Mouse (Mus musculus) heart, embryonic 10.5 days (tissue): ENCODE results near the gene Bcar3. TPM values are rescaled to one million over a fixed set of nuclear protein-coding genes. Genes with fewer than 3 reads are reported as not detected.

Source experiments
- DNase-seq: peaks from one replicate; pipeline ENCODE4 v3.0.0-alpha.2; 2017; ENCODE audit warnings: low spot score
- H3K27ac ChIP-seq: fragments of 300-500 bp; sonication (generic); 2 replicates; pipeline ENCODE4 v1.5.1; 2016; ENCODE audit warnings: mild to moderate bottlenecking
- H3K27me3 ChIP-seq: fragments of 300-500 bp; sonication (generic); 2 replicates; pipeline ENCODE4 v1.6.1; 2016; ENCODE audit warnings: mild to moderate bottlenecking; ENCODE audit not compliant: poor library complexity, insufficient read depth, severe bottlenecking
- H3K36me3 ChIP-seq: fragments of 300-500 bp; sonication (generic); 2 replicates; pipeline ENCODE4 v1.6.1; 2016; ENCODE audit warnings: mild to moderate bottlenecking, moderate library complexity
- H3K4me1 ChIP-seq: fragments of 300-500 bp; sonication (generic); 2 replicates; pipeline ENCODE4 v1.6.1; 2016; ENCODE audit warnings: mild to moderate bottlenecking
- H3K4me3 ChIP-seq: fragments of 300-500 bp; sonication (generic); 2 replicates; pipeline ENCODE4 v1.5.1; 2016; ENCODE audit warnings: mild to moderate bottlenecking, moderate library complexity
- H3K9me3 ChIP-seq: fragments of 300-500 bp; sonication (generic); 2 replicates; pipeline ENCODE4 v1.6.1; 2016; ENCODE audit warnings: mild to moderate bottlenecking, moderate library complexity
- WGBS: fragments of 180-500 bp; shearing (Covaris S2); methylation state at CpG from one replicate; pipeline ENCODE4 v1.1.7; 2016; 5-methylcytosine and 5-hydroxymethylcytosine counted together
- polyA plus RNA-seq: library from polyadenylated mRNA; unstranded; fragments of >200 nt; fragmentation: Nextera tagmentation; extraction: Ambion mirVana; gene quantifications from 2 replicates; pipeline ENCODE4 v1.2.1, GENCODE M21; 2016

Bcar3 gene
- polyA plus RNA-seq, 1 experiment from 2014 or later: 17.0 TPM

- Histone ChIP-seq H3K27me3 (0 out of 2 replicates have a peak, but pooled peaks cover 4% of the 10 kb centered on the region), H3K4me1 (peaks cover 35% of the 10 kb centered on the region), H3K27ac (no peak overlapping the region), H3K4me3 (no peak overlapping the region), H3K9me3 (no peaks in the 10 kb centered on the region), H3K36me3 (peaks cover 7% of the 10 kb centered on the region)
- 89% methylated on average over 16 of the region's 16 CpGs for WGBS
- no peak for DNase-seq
Measured at GRCm38 (mm10) chr3:122512725-122513375, 218.9 kb downstream of the Bcar3 start.

GRCm38 (mm10) chr3:122515568-122516326, 221.8 kb downstream of the Bcar3 start:
- H3K36me3 ChIP-seq: peaks cover 7% of the 10 kb centered on the region
- no peak overlapping the region for H3K4me3 ChIP-seq
- H3K27ac ChIP-seq: peak overlapping the region; percentile 67
- DNase-seq: no peak
- H3K4me1 ChIP-seq: peaks cover 36% of the 10 kb centered on the region
- 57% methylated on average over 6 of the region's 6 CpGs for WGBS
- no peaks in the 10 kb centered on the region for H3K27me3 ChIP-seq
- H3K9me3 ChIP-seq: no peaks in the 10 kb centered on the region

- H3K4me3 ChIP-seq: no peak overlapping the region
- no peak for DNase-seq
- WGBS: 65% methylated on average over 3 of the region's 3 CpGs
- peaks cover 7% of the 10 kb centered on the region for H3K36me3 ChIP-seq
- no peaks in the 10 kb centered on the region for H3K9me3 ChIP-seq
- H3K4me1 ChIP-seq: peaks cover 38% of the 10 kb centered on the region
- H3K27ac ChIP-seq: no peak overlapping the region
- H3K27me3 ChIP-seq: no peaks in the 10 kb centered on the region
Measured at GRCm38 (mm10) chr3:122516327-122516695, 222.4 kb downstream of the Bcar3 start.

GRCm38 (mm10) chr3:122517726-122518125, 223.8 kb downstream of the Bcar3 start:
- Histone ChIP-seq H3K27me3 (no peaks in the 10 kb centered on the region), H3K36me3 (peaks cover 3% of the 10 kb centered on the region), H3K9me3 (no peaks in the 10 kb centered on the region), H3K4me1 (peaks cover 42% of the 10 kb centered on the region), H3K27ac (no peak overlapping the region), H3K4me3 (no peak overlapping the region)
- DNase-seq: no peak
- WGBS: 72% methylated on average over 4 of the region's 4 CpGs

- H3K27me3 ChIP-seq: no peaks in the 10 kb centered on the region
- H3K4me3 ChIP-seq: no peak overlapping the region
- peaks cover 42% of the 10 kb centered on the region for H3K4me1 ChIP-seq
- no peaks in the 10 kb centered on the region for H3K36me3 ChIP-seq
- H3K27ac ChIP-seq: no peak overlapping the region
- no peaks in the 10 kb centered on the region for H3K9me3 ChIP-seq
- no peak for DNase-seq
- WGBS: 51% methylated on average over 9 of the region's 9 CpGs
Measured at GRCm38 (mm10) chr3:122518231-122518736, 224.3 kb downstream of the Bcar3 start.

GRCm38 (mm10) chr3:122519082-122519481, 225.1 kb downstream of the Bcar3 start:
- H3K27ac ChIP-seq: no peak overlapping the region
- no peak overlapping the region for H3K4me3 ChIP-seq
- no peak for DNase-seq
- whole genome bisulfite sequencing: 49% methylated on average over 13 of the region's 13 CpGs
- H3K27me3 ChIP-seq: no peaks in the 10 kb centered on the region
- H3K9me3 ChIP-seq: no peaks in the 10 kb centered on the region
- 0 out of 2 replicates have a peak, but pooled peaks cover 2% of the 10 kb centered on the region for H3K36me3 ChIP-seq
- H3K4me1 ChIP-seq: peaks cover 42% of the 10 kb centered on the region

GRCm38 (mm10) chr3:122520365-122520764, 226.4 kb downstream of the Bcar3 start:
- Histone ChIP-seq H3K4me1 (peaks cover 38% of the 10 kb centered on the region), H3K27me3 (no peaks in the 10 kb centered on the region)
- WGBS: 86% methylated on average over 3 of the region's 3 CpGs

GRCm38 (mm10) chr3:122520875-122521274, 226.9 kb downstream of the Bcar3 start:
- 80% methylated on average over 4 of the region's 4 CpGs for WGBS
- H3K27ac ChIP-seq: no peak overlapping the region
- no peak for DNase-seq
- H3K4me3 ChIP-seq: no peak overlapping the region
- peaks cover 33% of the 10 kb centered on the region for H3K4me1 ChIP-seq
- no peaks in the 10 kb centered on the region for H3K9me3 ChIP-seq
- no peaks in the 10 kb centered on the region for H3K27me3 ChIP-seq
- H3K36me3 ChIP-seq: peaks cover 8% of the 10 kb centered on the region; the same call in 1 of the 2 replicates

More at GRCm38 (mm10) chr3:122520365-122520764, 226.4 kb downstream of the Bcar3 start:
- peaks cover 8% of the 10 kb centered on the region; the same call in 1 of the 2 replicates for H3K36me3 ChIP-seq
- no peak overlapping the region for H3K27ac ChIP-seq
- H3K9me3 ChIP-seq: no peaks in the 10 kb centered on the region
- no peak overlapping the region for H3K4me3 ChIP-seq
- DNase-seq: no peak

GRCm38 (mm10) chr3:122521294-122521693, 227.4 kb downstream of the Bcar3 start:
- Histone ChIP-seq H3K27ac (no peak overlapping the region), H3K36me3 (peaks cover 9% of the 10 kb centered on the region; the same call in 1 of the 2 replicates), H3K4me3 (no peak overlapping the region), H3K9me3 (no peaks in the 10 kb centered on the region), H3K4me1 (peaks cover 29% of the 10 kb centered on the region), H3K27me3 (no peaks in the 10 kb centered on the region)
- no peak for DNase-seq
- WGBS: 32% methylated on average over 1 of the region's 1 CpGs

- Histone ChIP-seq H3K4me1 (no peaks in the 10 kb centered on the region), H3K27me3 (no peaks in the 10 kb centered on the region), H3K9me3 (no peaks in the 10 kb centered on the region), H3K4me3 (no peak overlapping the region), H3K27ac (no peak overlapping the region), H3K36me3 (peaks cover 12% of the 10 kb centered on the region; the same call in 1 of the 2 replicates)
- DNase-seq: peak; percentile 14
- WGBS: 82% methylated on average over 3 of the region's 3 CpGs
Measured at GRCm38 (mm10) chr3:122528477-122528876, 234.5 kb downstream of the Bcar3 start.

- no peaks in the 10 kb centered on the region for H3K27me3 ChIP-seq
- no peaks in the 10 kb centered on the region for H3K9me3 ChIP-seq
- peaks cover 6% of the 10 kb centered on the region for H3K4me1 ChIP-seq
- 64% methylated on average over 8 of the region's 8 CpGs for whole genome bisulfite sequencing
- no peak for DNase-seq
- peak overlapping the region; percentile 57 for H3K27ac ChIP-seq
- no peak overlapping the region for H3K4me3 ChIP-seq
- H3K36me3 ChIP-seq: peaks cover 29% of the 10 kb centered on the region; the same call in 1 of the 2 replicates
Measured at GRCm38 (mm10) chr3:122535938-122536703, 242.2 kb downstream of the Bcar3 start.

- no peak overlapping the region for H3K4me3 ChIP-seq
- no peak overlapping the region for H3K27ac ChIP-seq
- H3K9me3 ChIP-seq: no peaks in the 10 kb centered on the region
- H3K27me3 ChIP-seq: no peaks in the 10 kb centered on the region
- H3K36me3 ChIP-seq: peaks cover 49% of the 10 kb centered on the region
- H3K4me1 ChIP-seq: peaks cover 6% of the 10 kb centered on the region
- 87% methylated on average over 2 of the region's 2 CpGs for WGBS
- no peak for DNase-seq
Measured at GRCm38 (mm10) chr3:122538851-122539250, 244.9 kb downstream of the Bcar3 start.
